Mouse (Mus musculus): ENCODE data around the gene Nol9. TPM values are rescaled to one million over a fixed set of nuclear protein-coding genes. Genes with fewer than 3 reads are reported as not detected.

The Nol9 gene
- polyA plus RNA-seq, 1 experiment from 2014 or later = 22.4 TPM

DNA sequence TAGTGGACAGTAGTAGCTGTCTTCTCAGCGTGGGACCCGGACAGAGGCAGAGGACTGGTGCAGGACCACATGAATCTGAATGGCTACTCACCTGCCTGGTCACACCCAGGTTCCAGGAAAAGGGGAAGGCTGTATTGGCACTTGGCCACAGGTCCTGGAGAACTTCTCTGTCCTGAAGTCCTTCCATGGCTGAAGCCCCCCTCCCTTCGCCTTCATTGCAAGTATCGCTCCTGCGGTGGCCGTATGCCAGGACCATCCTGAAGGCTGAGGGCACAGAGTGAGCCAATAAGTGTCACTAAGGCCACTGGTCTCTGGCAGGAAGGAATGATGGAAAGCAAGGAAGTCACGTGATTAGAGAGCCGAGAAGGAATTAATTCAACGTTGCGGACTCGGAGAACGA, 55.1 kb downstream of the Nol9 start:
- ATAC-seq = no peak

DNA sequence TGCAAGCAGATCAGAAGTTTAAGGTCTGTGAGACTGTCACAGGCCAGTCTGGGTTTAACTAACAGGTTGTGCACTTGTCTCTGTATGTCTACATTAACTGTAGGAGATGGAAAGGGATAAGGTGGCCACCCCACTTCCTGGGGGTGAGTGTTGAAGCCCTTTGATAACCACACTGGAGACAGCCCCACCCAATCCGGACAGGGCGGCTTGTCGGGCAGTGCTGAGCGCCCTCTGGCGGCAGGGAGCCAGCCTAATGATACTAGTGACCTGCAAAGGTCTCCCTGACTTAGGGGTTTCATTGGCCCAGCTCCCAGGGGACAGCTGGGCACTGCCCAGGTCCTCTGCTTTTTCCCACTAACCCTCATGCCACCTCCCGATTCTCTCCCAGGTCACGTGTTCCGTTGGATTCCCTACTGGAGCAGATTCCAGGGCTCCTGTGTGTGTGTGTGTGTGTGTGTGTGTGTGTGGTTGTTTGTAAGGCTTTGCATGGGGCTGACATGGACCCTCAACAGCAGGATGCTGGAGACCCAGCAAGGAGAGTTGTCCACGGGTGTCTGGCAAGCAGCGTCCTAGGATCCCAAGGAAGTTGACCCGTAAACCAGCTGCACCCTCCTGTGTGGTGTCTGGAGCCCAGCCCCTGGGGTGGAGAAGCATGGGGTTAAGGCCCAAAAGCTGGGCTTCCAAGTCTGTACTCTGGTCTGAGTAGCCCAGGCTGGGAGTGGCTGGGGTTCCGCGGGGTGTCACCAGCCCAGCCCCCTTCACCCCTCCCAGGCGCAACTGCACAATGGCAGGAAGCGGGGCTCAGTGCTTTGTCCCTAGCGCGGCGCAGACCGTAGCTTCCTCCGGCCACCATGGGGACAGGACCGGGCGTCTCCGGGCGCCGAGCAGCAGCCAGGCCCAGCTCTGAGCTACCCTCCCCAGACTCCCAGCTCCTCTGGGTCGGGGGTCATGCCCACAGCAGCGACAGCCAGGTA, 57.1 kb downstream of the Nol9 start:
- peak overlapping the region; percentile 38; the same call in 1 of the 2 replicates for H3K27ac ChIP-seq (ENCODE audit: low read length)
- peak; percentile 57 for ATAC-seq
- H3K36me3 ChIP-seq (ENCODE audit: control insufficient read depth, insufficient read depth, low read length) = no peaks in the 10 kb centered on the region
- H3K4me1 ChIP-seq (ENCODE audit: control insufficient read depth, insufficient read depth, low read length) = peaks cover 13% of the 10 kb centered on the region
- WGBS = 32% methylated on average over 27 of the region's 27 CpGs
- H3K9ac ChIP-seq (ENCODE audit: low read depth, low read length) = peak overlapping the region; percentile 31; the same call in 1 of the 2 replicates
- H3K4me3 ChIP-seq (ENCODE audit: low read length) = peak overlapping the region; percentile 28
- no peaks in the 10 kb centered on the region for H3K27me3 ChIP-seq (replicated peaks; ENCODE audit: control insufficient read depth, insufficient read depth, low read length)
- H3K9me3 ChIP-seq (ENCODE audit: control insufficient read depth, low read length) = no peaks in the 10 kb centered on the region
- H3K4me2 ChIP-seq (ENCODE audit: low read depth, low read length) = no peak overlapping the region

More for the DNA sequence above, 55.1 kb downstream of the Nol9 start:
- Histone ChIP-seq H3K9ac (ENCODE audit: low read depth, low read length) (no peak overlapping the region), H3K27me3 (replicated peaks; ENCODE audit: control insufficient read depth, insufficient read depth, low read length) (no peaks in the 10 kb centered on the region), H3K27ac (ENCODE audit: low read length) (no peak overlapping the region), H3K4me2 (ENCODE audit: low read depth, low read length) (no peak overlapping the region), H3K36me3 (ENCODE audit: control insufficient read depth, insufficient read depth, low read length) (no peaks in the 10 kb centered on the region), H3K4me1 (ENCODE audit: control insufficient read depth, insufficient read depth, low read length) (peaks cover 13% of the 10 kb centered on the region), H3K9me3 (ENCODE audit: control insufficient read depth, low read length) (no peaks in the 10 kb centered on the region), H3K4me3 (ENCODE audit: low read length) (no peak overlapping the region)
- 90% methylated on average over 12 of the region's 12 CpGs for WGBS

- Histone ChIP-seq H3K9ac (ENCODE audit: low read depth, low read length) (0 out of 2 replicates have a peak overlapping the region, but pooled peaks have one; percentile 31), H3K27ac (ENCODE audit: low read length) (peak overlapping the region; percentile 38; the same call in 1 of the 2 replicates), H3K4me1 (ENCODE audit: control insufficient read depth, insufficient read depth, low read length) (peaks cover 13% of the 10 kb centered on the region), H3K36me3 (ENCODE audit: control insufficient read depth, insufficient read depth, low read length) (no peaks in the 10 kb centered on the region), H3K27me3 (replicated peaks; ENCODE audit: control insufficient read depth, insufficient read depth, low read length) (no peaks in the 10 kb centered on the region), H3K4me2 (ENCODE audit: low read depth, low read length) (no peak overlapping the region), H3K4me3 (ENCODE audit: low read length) (peak overlapping the region; percentile 28), H3K9me3 (ENCODE audit: control insufficient read depth, low read length) (no peaks in the 10 kb centered on the region)
- 0 out of 2 replicates have a peak, but pooled peaks have one; percentile 10 for ATAC-seq
- 54% methylated on average over 6 of the region's 6 CpGs for WGBS
Observed at GRCm38 (mm10) chr4:152096927-152097326, 57.8 kb downstream of the Nol9 start.

- 0 out of 2 replicates have a peak, but pooled peaks cover 5% of the 10 kb centered on the region for H3K4me1 ChIP-seq (ENCODE audit: control insufficient read depth, insufficient read depth, low read length)
- H3K4me2 ChIP-seq (ENCODE audit: low read depth, low read length) = 0 out of 2 replicates have a peak overlapping the region, but pooled peaks have one; percentile 0
- ATAC-seq = peak; percentile 10; the same call in 1 of the 2 replicates
- 35% methylated on average over 11 of the region's 11 CpGs for WGBS
- H3K27me3 ChIP-seq (replicated peaks; ENCODE audit: control insufficient read depth, insufficient read depth, low read length) = no peaks in the 10 kb centered on the region
- H3K27ac ChIP-seq (ENCODE audit: low read length) = no peak overlapping the region
- H3K36me3 ChIP-seq (ENCODE audit: control insufficient read depth, insufficient read depth, low read length) = no peaks in the 10 kb centered on the region
- no peak overlapping the region for H3K4me3 ChIP-seq (ENCODE audit: low read length)
- no peak overlapping the region for H3K9ac ChIP-seq (ENCODE audit: low read depth, low read length)
- H3K9me3 ChIP-seq (ENCODE audit: control insufficient read depth, low read length) = no peaks in the 10 kb centered on the region
Observed at GRCm38 (mm10) chr4:152097911-152098799, 59.0 kb downstream of the Nol9 start.

- H3K27me3 ChIP-seq (replicated peaks; ENCODE audit: control insufficient read depth, insufficient read depth, low read length) = no peaks in the 10 kb centered on the region
- 69% methylated on average over 11 of the region's 11 CpGs for WGBS
Observed at GRCm38 (mm10) chr4:152100541-152100940, 61.4 kb downstream of the Nol9 start.

GRCm38 (mm10) chr4:152101081-152101653, 62.0 kb downstream of the Nol9 start:
- no peak for ATAC-seq
- WGBS = 60% methylated on average over 7 of the region's 7 CpGs

More at GRCm38 (mm10) chr4:152100541-152100940, 61.4 kb downstream of the Nol9 start:
- no peak overlapping the region for H3K9ac ChIP-seq (ENCODE audit: low read depth, low read length)
- ATAC-seq = no peak
- no peaks in the 10 kb centered on the region for H3K36me3 ChIP-seq (ENCODE audit: control insufficient read depth, insufficient read depth, low read length)
- H3K4me2 ChIP-seq (ENCODE audit: low read depth, low read length) = no peak overlapping the region
- 0 out of 2 replicates have a peak overlapping the region, but pooled peaks have one; percentile 24 for H3K27ac ChIP-seq (ENCODE audit: low read length)
- no peaks in the 10 kb centered on the region for H3K9me3 ChIP-seq (ENCODE audit: control insufficient read depth, low read length)
- peaks cover 5% of the 10 kb centered on the region; the same call in 1 of the 2 replicates for H3K4me1 ChIP-seq (ENCODE audit: control insufficient read depth, insufficient read depth, low read length)
- no peak overlapping the region for H3K4me3 ChIP-seq (ENCODE audit: low read length)

DNA sequence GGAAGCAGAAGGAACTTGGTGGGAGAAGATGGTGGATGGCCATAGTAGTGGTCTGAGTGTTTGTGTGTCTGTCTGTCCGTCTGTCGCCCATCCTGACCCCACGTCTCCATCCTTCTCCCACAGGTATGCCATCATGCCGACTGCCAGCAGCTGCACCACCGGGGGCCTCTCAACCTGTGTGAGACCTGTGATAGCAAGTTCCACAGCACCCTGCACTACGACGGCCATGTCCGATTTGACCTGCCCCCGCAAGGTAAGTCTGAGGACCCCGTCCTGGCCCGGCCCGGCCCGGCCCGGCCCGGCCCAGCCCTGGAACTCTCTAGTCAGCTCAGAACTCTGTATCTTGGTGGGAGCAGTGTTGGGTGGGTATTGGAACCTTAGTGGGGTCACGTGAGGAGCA, 62.8 kb downstream of the Nol9 start:
- Histone ChIP-seq H3K27me3 (replicated peaks; ENCODE audit: control insufficient read depth, insufficient read depth, low read length) (no peaks in the 10 kb centered on the region), H3K36me3 (ENCODE audit: control insufficient read depth, insufficient read depth, low read length) (0 out of 2 replicates have a peak, but pooled peaks cover 6% of the 10 kb centered on the region), H3K4me2 (ENCODE audit: low read depth, low read length) (no peak overlapping the region), H3K9ac (ENCODE audit: low read depth, low read length) (no peak overlapping the region), H3K4me1 (ENCODE audit: control insufficient read depth, insufficient read depth, low read length) (peaks cover under 1% of the 10 kb centered on the region), H3K27ac (ENCODE audit: low read length) (no peak overlapping the region), H3K4me3 (ENCODE audit: low read length) (no peak overlapping the region), H3K9me3 (ENCODE audit: control insufficient read depth, low read length) (no peaks in the 10 kb centered on the region)
- ATAC-seq = no peak
- WGBS = 93% methylated on average over 16 of the region's 16 CpGs

More at GRCm38 (mm10) chr4:152101081-152101653, 62.0 kb downstream of the Nol9 start:
- H3K9ac ChIP-seq (ENCODE audit: low read depth, low read length) = no peak overlapping the region
- H3K4me3 ChIP-seq (ENCODE audit: low read length) = no peak overlapping the region
- H3K27ac ChIP-seq (ENCODE audit: low read length) = 0 out of 2 replicates have a peak overlapping the region, but pooled peaks have one; percentile 24
- H3K4me1 ChIP-seq (ENCODE audit: control insufficient read depth, insufficient read depth, low read length) = no peaks in the 10 kb centered on the region; the same call in 1 of the 2 replicates
- H3K36me3 ChIP-seq (ENCODE audit: control insufficient read depth, insufficient read depth, low read length) = 0 out of 2 replicates have a peak, but pooled peaks cover 1% of the 10 kb centered on the region
- no peak overlapping the region for H3K4me2 ChIP-seq (ENCODE audit: low read depth, low read length)
- H3K9me3 ChIP-seq (ENCODE audit: control insufficient read depth, low read length) = no peaks in the 10 kb centered on the region
- no peaks in the 10 kb centered on the region for H3K27me3 ChIP-seq (replicated peaks; ENCODE audit: control insufficient read depth, insufficient read depth, low read length)

- 0 out of 2 replicates have a peak, but pooled peaks cover 7% of the 10 kb centered on the region for H3K36me3 ChIP-seq (ENCODE audit: control insufficient read depth, insufficient read depth, low read length)
- H3K9ac ChIP-seq (ENCODE audit: low read depth, low read length) = no peak overlapping the region
- no peak overlapping the region for H3K4me2 ChIP-seq (ENCODE audit: low read depth, low read length)
- peaks cover 11% of the 10 kb centered on the region for H3K4me1 ChIP-seq (ENCODE audit: control insufficient read depth, insufficient read depth, low read length)
- no peak overlapping the region for H3K27ac ChIP-seq (ENCODE audit: low read length)
- no peak overlapping the region for H3K4me3 ChIP-seq (ENCODE audit: low read length)
- H3K9me3 ChIP-seq (ENCODE audit: control insufficient read depth, low read length) = no peaks in the 10 kb centered on the region
- no peak for ATAC-seq
- WGBS = 46% methylated on average over 7 of the region's 7 CpGs
- H3K27me3 ChIP-seq (replicated peaks; ENCODE audit: control insufficient read depth, insufficient read depth, low read length) = no peaks in the 10 kb centered on the region
Observed at GRCm38 (mm10) chr4:152103025-152103424, 63.9 kb downstream of the Nol9 start.

Data from intestine, embryonic 16.5 days (tissue).